Mouse (Mus musculus) myocyte (in vitro differentiated cells): ENCODE data around the gene Rpl6. TPM values are rescaled to one million over a fixed set of nuclear protein-coding genes. Genes with fewer than 3 reads are reported as not detected.

ENCODE experiments used
- H3K27me3 ChIP-seq: one replicate; pipeline ENCODE4 v1.6.1; 2011; ENCODE audit not compliant: control insufficient read depth, insufficient read depth, insufficient read length
- H3K36me3 ChIP-seq: one replicate; pipeline ENCODE4 v1.6.1; 2011; ENCODE audit not compliant: control insufficient read depth, insufficient read depth
- H3K4me2 ChIP-seq: one replicate; pipeline ENCODE4 v1.6.1; 2011; ENCODE audit warnings: low read depth, control low read depth
- H3K4me3 ChIP-seq: one replicate; pipeline ENCODE4 v1.5.1; 2011; ENCODE audit warnings: mild to moderate bottlenecking, control low read depth, moderate library complexity
- H3K79me2 ChIP-seq: one replicate; pipeline ENCODE4 v1.6.1; 2011; ENCODE audit not compliant: control insufficient read depth, insufficient read depth
- H3ac ChIP-seq: one replicate; pipeline ENCODE4 v1.6.1; 2011; ENCODE audit not compliant: control insufficient read depth, insufficient read length
- CEBPB ChIP-seq: IDR thresholded peaks from 2 replicates; pipeline ENCODE4 v1.6.1; 2011; ENCODE audit warnings: mild to moderate bottlenecking, moderate library complexity; ENCODE audit not compliant: poor library complexity, insufficient read depth, severe bottlenecking
- E2F4 ChIP-seq: IDR thresholded peaks from one replicate; pipeline ENCODE4 v1.6.1; 2011; ENCODE audit warnings: mild to moderate bottlenecking, control low read depth, moderate library complexity; ENCODE audit not compliant: insufficient read depth
- MAX ChIP-seq: IDR thresholded peaks from one replicate; pipeline ENCODE4 v1.6.1; 2011; ENCODE audit warnings: low read depth, mild to moderate bottlenecking, control low read depth
- MYOD1 ChIP-seq, 3 experiments: IDR thresholded peaks; one replicate each; pipeline ENCODE4 v1.6.1; 2011; ENCODE audit warnings: control low read depth in 2 of 3, low read depth in 2 of 3, mild to moderate bottlenecking in 2 of 3, moderate library complexity in 1 of 3; ENCODE audit not compliant: insufficient read length in 2 of 3, control insufficient read depth in 1 of 3
- MYOG ChIP-seq, 3 experiments: IDR thresholded peaks; one replicate each; pipeline ENCODE4 v1.6.1; 2011; ENCODE audit warnings: control low read depth in 2 of 3, low read depth in 2 of 3, mild to moderate bottlenecking in 2 of 3; ENCODE audit not compliant: insufficient read length in 2 of 3, control insufficient read depth in 1 of 3, insufficient read depth in 1 of 3
- POLR2A ChIP-seq: IDR thresholded peaks from one replicate; pipeline ENCODE4 v1.6.1; 2011; ENCODE audit warnings: low read depth, mild to moderate bottlenecking, control low read depth, moderate library complexity; ENCODE audit not compliant: insufficient read length
- POLR2AphosphoS2 ChIP-seq: IDR thresholded peaks from one replicate; pipeline ENCODE4 v1.6.1; 2011; ENCODE audit warnings: low read depth, control low read depth; ENCODE audit not compliant: insufficient read length
- REST ChIP-seq: IDR thresholded peaks from one replicate; pipeline ENCODE4 v1.6.1; 2011; ENCODE audit warnings: mild to moderate bottlenecking, control low read depth, moderate library complexity; ENCODE audit not compliant: insufficient read depth, insufficient read length
- SRF ChIP-seq: IDR thresholded peaks from one replicate; pipeline ENCODE4 v1.6.1; 2011; ENCODE audit warnings: low read depth; ENCODE audit not compliant: control insufficient read depth, insufficient read length
- TCF12 ChIP-seq: IDR thresholded peaks from one replicate; pipeline ENCODE4 v1.6.1; 2011; ENCODE audit warnings: mild to moderate bottlenecking, control low read depth; ENCODE audit not compliant: poor library complexity, insufficient read depth, severe bottlenecking
- TCF3 ChIP-seq: IDR thresholded peaks from one replicate; pipeline ENCODE4 v1.6.1; 2011; ENCODE audit warnings: low read depth, control low read depth; ENCODE audit not compliant: insufficient read length
- USF1 ChIP-seq: IDR thresholded peaks from one replicate; pipeline ENCODE4 v1.6.1; 2011; ENCODE audit warnings: low read depth, mild to moderate bottlenecking, control low read depth, moderate library complexity
- polyA plus RNA-seq: library from polyadenylated mRNA; unstranded; fragments of >200 nt; fragmentation: generic; extraction: Trizol; gene quantifications from one replicate; pipeline ENCODE4 v1.2.1, GENCODE M21; 2012; ENCODE audit warnings: missing spikeins

Gene Rpl6
- polyA plus RNA-seq, 1 experiment = 1,361 TPM

DNA sequence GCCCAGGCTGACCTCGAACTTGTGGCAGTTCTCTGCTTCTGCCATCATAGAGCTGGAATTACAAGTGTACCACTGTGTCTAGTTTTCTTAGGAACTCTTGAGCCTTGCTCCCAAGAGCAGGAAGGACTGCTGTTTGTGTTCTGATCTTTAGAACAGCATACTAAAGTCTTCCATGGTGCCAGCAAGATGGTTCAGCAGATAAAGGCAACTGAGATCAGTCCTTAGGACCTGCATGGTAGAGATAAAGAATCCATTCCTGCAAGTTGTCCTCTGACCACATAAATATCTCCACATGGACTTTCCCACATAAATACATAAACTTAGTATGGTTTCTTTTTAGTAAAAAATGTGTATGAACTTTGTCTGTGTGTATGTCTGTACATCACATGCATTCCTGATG, 38.4 kb downstream of the Rpl6 start:
- Histone ChIP-seq H3K36me3 (no peaks in the 10 kb centered on the region), H3ac (no peak overlapping the region), H3K4me2 (no peak overlapping the region), H3K79me2 (peaks cover 12% of the 10 kb centered on the region), H3K27me3 (no peaks in the 10 kb centered on the region), H3K4me3 (no peak overlapping the region)
- no peak for TF ChIP-seq TCF3
- TF ChIP-seq POLR2A = no peak
- TF ChIP-seq E2F4 = no peak
- TF ChIP-seq SRF = no peak
- no peak for TF ChIP-seq REST
- TF ChIP-seq MYOD1 (IDR thresholded peaks at IDR 0.05; ENCODE audit: control insufficient read depth in 1 of 3, insufficient read length in 2 of 3, low read depth in 2 of 3) = no peak
- no peak for TF ChIP-seq CEBPB
- TF ChIP-seq MYOG (IDR thresholded peaks at IDR 0.05; ENCODE audit: control insufficient read depth in 1 of 3, insufficient read depth in 1 of 3, insufficient read length in 2 of 3, low read depth in 2 of 3) = no peak
- no peak for TF ChIP-seq MAX
- TF ChIP-seq USF1 = no peak
- TF ChIP-seq POLR2AphosphoS2 = no peak
- no peak for TF ChIP-seq TCF12

DNA sequence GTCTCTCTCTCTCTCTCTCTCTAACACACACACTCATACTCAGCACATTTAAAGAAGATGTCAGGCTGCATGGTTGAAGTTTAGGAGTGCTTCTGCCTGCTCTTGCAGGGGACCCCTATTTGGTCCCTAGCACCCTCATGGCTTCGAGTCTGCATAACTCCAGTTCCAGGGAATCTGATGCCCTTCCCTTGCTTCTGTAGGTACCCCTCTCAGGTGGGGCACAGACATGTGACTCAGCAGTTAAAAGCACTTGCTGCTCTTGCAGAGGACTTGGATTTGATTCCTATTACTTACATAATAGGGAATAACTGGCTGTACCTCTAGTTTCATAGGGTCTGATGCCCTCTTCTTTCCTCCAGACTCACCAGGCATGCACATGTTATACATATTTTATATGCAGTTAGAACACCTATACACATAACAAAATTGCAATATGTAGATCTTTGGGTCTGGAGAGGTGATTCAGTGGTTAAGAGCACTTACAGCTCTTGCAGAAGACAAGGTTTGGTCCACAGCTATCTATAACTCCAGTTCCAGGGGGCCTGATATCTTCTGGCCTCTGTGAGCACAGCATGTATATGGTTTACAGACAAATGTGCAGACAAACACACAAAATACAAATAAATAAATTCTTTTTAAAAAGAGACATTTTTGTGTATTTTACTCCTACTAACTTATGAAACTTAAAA, 39.5 kb downstream of the Rpl6 start:
- Histone ChIP-seq H3K27me3 (no peaks in the 10 kb centered on the region), H3K4me2 (no peak overlapping the region), H3K36me3 (no peaks in the 10 kb centered on the region), H3K79me2 (peaks cover 16% of the 10 kb centered on the region), H3ac (no peak overlapping the region), H3K4me3 (no peak overlapping the region)
- TF ChIP-seq SRF = no peak
- no peak for TF ChIP-seq TCF12
- no peak for TF ChIP-seq E2F4
- no peak for TF ChIP-seq POLR2AphosphoS2
- TF ChIP-seq REST = no peak
- no peak for TF ChIP-seq POLR2A
- TF ChIP-seq MYOD1 (IDR thresholded peaks at IDR 0.05; ENCODE audit: control insufficient read depth in 1 of 3, insufficient read length in 2 of 3, low read depth in 2 of 3) = no peak

DNA sequence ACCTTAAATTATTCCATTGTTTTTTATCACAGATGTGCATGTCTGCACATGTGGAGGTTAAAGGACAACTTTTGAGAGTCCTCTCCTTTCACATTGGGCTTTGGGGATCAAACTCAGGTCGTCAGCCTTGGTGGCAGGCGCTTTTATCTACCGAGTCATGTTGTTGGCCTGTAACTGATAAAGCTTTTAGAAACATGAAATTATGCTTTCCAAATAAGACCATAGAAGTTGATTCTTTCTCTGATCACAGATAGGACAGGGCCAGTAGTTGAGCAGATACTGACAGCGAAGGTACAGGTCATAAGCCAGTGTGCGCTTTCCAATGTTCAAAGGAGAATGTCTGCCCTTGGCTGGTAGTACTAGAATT, 40.1 kb downstream of the Rpl6 start:
- H3K27me3 ChIP-seq = no peaks in the 10 kb centered on the region
- H3ac ChIP-seq = no peak overlapping the region
- no peak overlapping the region for H3K4me3 ChIP-seq
- H3K4me2 ChIP-seq = no peak overlapping the region
- TF ChIP-seq SRF (no peak), TCF3 (no peak), POLR2AphosphoS2 (no peak), CEBPB (no peak)
- H3K36me3 ChIP-seq = no peaks in the 10 kb centered on the region
- H3K79me2 ChIP-seq = peaks cover 18% of the 10 kb centered on the region

DNA sequence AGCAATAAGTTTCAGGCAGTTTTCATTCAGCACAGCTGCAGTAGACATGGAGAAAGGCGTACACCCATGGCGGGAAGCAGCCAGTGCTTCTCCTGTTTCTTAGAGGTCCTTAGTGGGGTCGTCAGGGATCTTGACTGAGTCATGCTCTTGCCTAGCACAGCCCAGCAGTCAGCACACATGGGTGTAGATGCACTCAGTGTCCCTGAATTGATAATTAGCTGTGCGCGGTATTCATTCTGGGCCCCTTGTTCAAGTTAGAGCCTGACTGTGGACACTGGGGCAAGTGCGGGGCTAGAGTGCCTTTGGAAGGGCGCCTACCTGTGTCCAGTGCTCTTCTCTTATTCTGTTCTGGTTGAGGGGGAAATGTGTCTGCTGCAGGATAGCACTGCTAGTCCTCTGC, 40.9 kb downstream of the Rpl6 start:
- TF ChIP-seq MYOD1 (IDR thresholded peaks at IDR 0.05; ENCODE audit: control insufficient read depth in 1 of 3, insufficient read length in 2 of 3, low read depth in 2 of 3) (no peak), REST (no peak), SRF (no peak), TCF3 (no peak), TCF12 (no peak), USF1 (no peak), MAX (no peak), POLR2AphosphoS2 (no peak), E2F4 (no peak), CEBPB (no peak), POLR2A (no peak), MYOG (IDR thresholded peaks at IDR 0.05; ENCODE audit: control insufficient read depth in 1 of 3, insufficient read depth in 1 of 3, insufficient read length in 2 of 3, low read depth in 2 of 3) (no peak)
- no peaks in the 10 kb centered on the region for H3K36me3 ChIP-seq
- no peak overlapping the region for H3K4me2 ChIP-seq
- peaks cover 18% of the 10 kb centered on the region for H3K79me2 ChIP-seq
- no peaks in the 10 kb centered on the region for H3K27me3 ChIP-seq
- H3K4me3 ChIP-seq = no peak overlapping the region
- no peak overlapping the region for H3ac ChIP-seq

DNA sequence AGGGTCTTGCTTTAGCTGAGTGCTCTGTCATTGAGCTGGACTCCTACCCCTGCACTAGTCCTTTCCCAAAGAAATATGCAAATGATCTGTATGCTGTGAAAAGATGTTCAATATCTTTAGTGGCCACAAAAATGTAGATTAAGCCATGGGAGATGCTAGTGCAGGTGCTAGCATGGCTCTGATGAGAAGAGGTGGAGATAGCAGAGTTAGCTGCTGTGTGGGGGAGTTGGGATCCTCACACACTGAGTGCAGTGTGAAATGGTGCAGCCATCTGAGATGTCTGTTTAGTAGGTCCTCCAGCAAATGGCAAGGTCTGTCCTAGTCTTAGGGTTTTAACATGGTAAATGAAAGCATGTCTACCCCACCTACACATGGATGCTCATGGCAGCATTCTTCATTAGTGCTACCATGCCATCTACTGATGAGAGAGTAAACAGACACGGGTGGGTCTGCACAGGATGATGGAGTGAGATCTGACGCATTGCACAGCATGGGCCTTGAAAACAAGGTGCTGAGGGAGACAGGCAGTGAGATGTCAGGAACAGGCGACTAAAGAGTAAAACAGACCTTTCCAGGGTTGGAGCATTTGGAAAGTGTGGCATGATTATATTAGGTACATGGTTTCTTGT, 44.6 kb downstream of the Rpl6 start:
- Histone ChIP-seq H3K79me2 (peaks cover 25% of the 10 kb centered on the region), H3ac (no peak overlapping the region), H3K4me3 (no peak overlapping the region), H3K4me2 (no peak overlapping the region), H3K36me3 (no peaks in the 10 kb centered on the region), H3K27me3 (no peaks in the 10 kb centered on the region)
- TF ChIP-seq POLR2AphosphoS2 (no peak), REST (no peak), TCF3 (no peak), E2F4 (no peak), MAX (no peak), POLR2A (no peak), MYOG (IDR thresholded peaks at IDR 0.05; ENCODE audit: control insufficient read depth in 1 of 3, insufficient read depth in 1 of 3, insufficient read length in 2 of 3, low read depth in 2 of 3) (no peak), MYOD1 (IDR thresholded peaks at IDR 0.05; ENCODE audit: control insufficient read depth in 1 of 3, insufficient read length in 2 of 3, low read depth in 2 of 3) (no peak), SRF (no peak), USF1 (no peak), TCF12 (no peak), CEBPB (no peak)
